Mouse (Mus musculus) layer of hippocampus, adult 6 months (tissue): ENCODE measurements around the gene Nanos3. TPM values are rescaled to one million over a fixed set of nuclear protein-coding genes. Genes with fewer than 3 reads are reported as not detected.

ENCODE experiments used
- long read RNA-seq, 2 experiments: library from polyadenylated mRNA; unstranded; transcript quantifications; one replicate each; pipeline ENCODE4 v2.0.0; 2019 to 2020
- microRNA-seq: library from miRNA; unstranded; fragments of <30 nt; microRNA quantifications from one replicate; pipeline ENCODE4 v1.2.0, GENCODE M21; 2020
- polyA plus RNA-seq: library from polyadenylated mRNA; unstranded; fragments of <200 nt; fragmentation: Nextera tagmentation; gene quantifications from 2 replicates; pipeline ENCODE4 v1.2.3, GENCODE M21; 2021

Nanos3 gene
- 4.2 and 5.5 TPM in 2 replicates for polyA plus RNA-seq
- long read RNA-seq, experiment 1, partial matches to known transcripts = 0 of 2 reads
- long read RNA-seq, experiment 1, other reads (novel, unspliced or antisense) = 2 of 2 reads
- long read RNA-seq, experiment 2 = 0 reads

DNA sequence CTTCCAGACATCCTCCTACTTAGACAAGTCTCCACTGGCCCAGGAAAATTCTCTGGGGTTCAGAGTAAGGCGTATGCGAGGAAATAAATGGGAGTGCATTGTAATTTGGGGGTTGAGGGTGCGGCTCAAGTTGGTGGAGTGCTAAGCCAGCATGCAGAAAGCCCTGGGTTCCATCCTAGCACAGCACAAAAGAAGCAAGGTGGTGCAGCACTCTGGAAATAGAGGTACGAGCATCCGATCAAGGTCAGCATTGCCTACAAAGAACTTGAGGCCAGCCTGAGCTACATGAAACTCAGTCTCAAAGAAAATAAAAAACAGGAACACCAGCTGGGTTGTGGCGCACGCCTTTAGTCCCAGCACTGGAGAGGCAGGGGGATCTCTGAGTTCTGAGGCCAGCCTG, at the start of gene Nanos3:
TSS of gene Nanos3 (minus strand) at position 101 of the 400 bp plus-strand sequence.

DNA sequence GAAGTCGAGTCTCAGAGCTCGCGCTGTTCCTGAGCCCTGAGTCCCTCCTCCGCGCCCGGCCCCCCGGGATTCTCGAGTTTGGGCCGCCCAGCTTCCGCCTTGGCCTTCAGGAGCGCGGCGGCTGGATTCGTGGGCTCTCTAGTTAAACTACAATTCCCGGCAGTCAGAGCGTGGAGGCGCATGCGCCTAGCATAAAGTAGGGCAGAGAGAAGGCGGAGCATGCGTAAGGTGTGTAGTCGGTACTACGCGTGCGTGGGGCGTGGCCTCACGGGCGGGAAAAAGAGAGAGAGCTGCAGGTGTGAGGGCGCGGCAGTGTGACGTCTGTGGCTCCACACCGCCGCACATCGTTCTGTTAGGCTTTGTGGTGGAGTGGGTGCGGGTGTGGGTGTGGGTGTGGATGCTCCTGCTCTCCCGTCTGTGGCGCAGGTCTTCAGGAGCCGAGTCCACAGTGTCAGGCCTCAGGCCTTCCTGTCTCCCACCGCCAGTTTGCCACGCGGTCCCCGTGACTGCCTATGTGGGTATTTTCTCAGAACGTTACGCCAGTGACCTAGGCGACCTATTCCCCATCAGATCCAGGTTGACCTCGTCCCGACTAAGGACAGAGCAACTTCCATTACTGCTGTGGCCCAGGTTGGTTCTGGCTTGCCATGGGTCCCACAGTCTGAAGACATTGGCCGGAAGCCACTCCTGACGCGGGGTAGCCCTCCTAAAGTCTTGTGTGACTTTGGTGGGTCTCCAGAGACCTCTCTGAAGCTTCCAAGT, 37.1 kb downstream of the Nanos3 start, which contains the start of the genes Cc2d1a and 4930432K21Rik:
TSS of gene Cc2d1a (minus strand) at position 168 of the 762 bp plus-strand sequence.
TSS of gene 4930432K21Rik (plus strand) at position 257 of the 762 bp plus-strand sequence.

DNA sequence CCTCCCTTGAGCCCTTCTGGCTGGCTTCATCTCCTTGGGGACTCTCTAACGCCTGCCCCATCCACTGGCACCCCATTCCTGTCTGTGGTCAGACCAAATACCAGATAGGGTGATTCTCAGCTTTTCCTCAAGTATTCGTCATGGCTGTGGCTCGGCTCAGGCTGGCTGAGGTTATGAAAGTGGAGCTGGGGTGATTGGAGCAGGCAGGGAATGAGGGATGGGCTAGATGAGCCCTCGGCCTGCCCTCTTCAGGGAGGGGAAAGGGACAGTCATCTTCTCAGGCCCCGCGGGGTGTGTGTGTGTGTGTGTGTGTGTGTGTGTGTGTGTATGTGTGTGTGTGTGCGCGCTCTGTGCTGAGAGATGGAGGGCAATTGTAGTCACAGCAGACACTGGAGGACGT, 59.4 kb downstream of the Nanos3 start, which contains the start of gene Podnl1:
TSS of gene Podnl1 (plus strand) at position 334 of the 400 bp plus-strand sequence.

Small RNAs within 50 kb of the gene (microRNA-seq; reads per million reads assigned to microRNA genes)
- not detected for gene Gm25110
- gene Mir181c = 933 reads per million, percentile 80 among the genes with 10 or more reads in this experiment
- gene Mir181d = 1,461 reads per million, percentile 84 among the genes with 10 or more reads in this experiment
- 10,632 reads per million, percentile 95 among the genes with 10 or more reads in this experiment for gene Mir23a
- not detected for gene Mir24-2
- 76.9 reads per million, percentile 56 among the genes with 10 or more reads in this experiment for gene Mir27a
- gene Mir3074-2 = not detected

Other genes starting within 250 kb of the Nanos3 start
- 0.57 and 0.84 TPM in 2 replicates for gene Gm10644, start 230.0 kb downstream of the Nanos3 start, polyA plus RNA-seq
- gene Asf1b, start 229.7 kb downstream of the Nanos3 start, polyA plus RNA-seq = 0.98 and 1.1 TPM in 2 replicates
- 81.4 and 111 TPM in 2 replicates for gene Prkaca, start 212.2 kb downstream of the Nanos3 start, polyA plus RNA-seq
- gene Samd1, start 187.5 kb downstream of the Nanos3 start, polyA plus RNA-seq = 1.2 and 1.9 TPM in 2 replicates
- 0.19 and 0.21 TPM in 2 replicates for gene 1700067K01Rik, start 183.7 kb downstream of the Nanos3 start, polyA plus RNA-seq
- gene 2210011C24Rik, start 173.0 kb downstream of the Nanos3 start, polyA plus RNA-seq = 1.8 and 2.0 TPM in 2 replicates
- gene Palm3, start 163.7 kb downstream of the Nanos3 start, polyA plus RNA-seq = 0.39 and 0.70 TPM in 2 replicates
- gene Il27ra, start 142.6 kb downstream of the Nanos3 start, polyA plus RNA-seq = 0.38 and 0.53 TPM in 2 replicates
- not detected in 2 replicates for gene Rln3, start 140.2 kb downstream of the Nanos3 start, polyA plus RNA-seq
- gene Gm10643, start 120.1 kb downstream of the Nanos3 start, polyA plus RNA-seq = 1.4 and 2.5 TPM in 2 replicates
- 1.4 and 1.6 TPM in 2 replicates for gene Rfx1, start 118.4 kb downstream of the Nanos3 start, polyA plus RNA-seq
- 1.8 and 2.8 TPM in 2 replicates for gene Dcaf15, start 80.4 kb downstream of the Nanos3 start, polyA plus RNA-seq
- gene Podnl1, start 59.2 kb downstream of the Nanos3 start, polyA plus RNA-seq = 0.09 TPM in 1 of 2 replicates, not detected in the other
- 9.7 and 12.2 TPM in 2 replicates for gene Cc2d1a, start 37.3 kb downstream of the Nanos3 start, polyA plus RNA-seq
- 1.2 and 1.5 TPM in 2 replicates for gene 4930432K21Rik, start 37.2 kb downstream of the Nanos3 start, polyA plus RNA-seq
- 2.5 and 2.9 TPM in 2 replicates for gene Zswim4, start 51.8 kb upstream of the Nanos3 start, polyA plus RNA-seq
- 438 and 480 TPM in 2 replicates for gene D8Ertd738e, start 64.5 kb upstream of the Nanos3 start, polyA plus RNA-seq
- gene Mri1, start 72.1 kb upstream of the Nanos3 start, polyA plus RNA-seq = 12.7 and 14.8 TPM in 2 replicates
- gene Ccdc130, start 85.2 kb upstream of the Nanos3 start, polyA plus RNA-seq = 21.8 and 23.0 TPM in 2 replicates
- gene Cacna1a, start 203.2 kb upstream of the Nanos3 start, polyA plus RNA-seq = 4.6 and 6.4 TPM in 2 replicates